Mouse (Mus musculus) layer of hippocampus, adult 11-12 months (tissue): ENCODE measurements at regions not wholly inside any gene's neighbourhood (a gene's known extent, or its start where the extent isn't known, plus 50 kb on each side); places are given as distances from the start of the nearest gene placed in this dataset.

Experiments
- DNase-seq: peaks from one replicate; pipeline ENCODE4 v3.0.0; 2022; ENCODE audit warnings: low spot score

DNA sequence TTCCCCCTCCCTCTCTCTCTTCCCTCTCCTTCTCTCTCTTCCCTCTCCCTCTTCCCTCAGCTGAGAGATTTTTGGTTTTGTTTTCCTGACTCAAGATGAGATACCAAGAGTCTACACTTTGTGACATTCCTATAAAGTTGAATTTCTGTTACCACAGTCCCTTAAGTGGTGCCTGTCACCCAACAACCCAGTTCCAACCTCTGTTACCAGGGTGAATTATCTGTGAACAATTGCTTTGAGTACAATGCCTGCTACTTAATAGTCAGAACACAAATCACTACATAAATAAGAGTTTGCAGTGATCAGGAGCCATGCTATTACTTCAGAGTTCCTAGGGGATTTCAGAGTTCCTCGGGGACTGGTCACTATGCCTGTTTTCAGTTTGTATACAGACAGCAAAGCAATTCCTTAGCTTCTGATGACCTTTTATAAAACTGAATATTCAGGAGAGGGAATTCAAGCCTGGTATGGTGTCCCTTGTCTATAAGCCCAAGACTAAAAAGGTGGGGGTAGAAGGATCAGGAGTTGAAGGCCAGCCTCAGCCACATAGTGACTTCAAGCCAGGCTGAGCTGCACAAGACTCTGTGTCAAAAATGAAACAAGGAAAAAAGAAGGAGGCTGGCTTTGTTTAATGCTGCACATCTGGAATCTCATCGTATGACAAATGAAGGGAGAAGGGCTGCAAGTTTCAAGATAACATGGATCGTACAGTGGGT, 99.2 kb upstream of the F13a1 start:
- no peak for DNase-seq

GRCm38 (mm10) chr13:37148627-37149026, 98.6 kb upstream of the F13a1 start:
- no peak for DNase-seq

- DNase-seq, result no peak
Observed at GRCm38 (mm10) chr13:37147790-37148189, 97.7 kb upstream of the F13a1 start.

DNA sequence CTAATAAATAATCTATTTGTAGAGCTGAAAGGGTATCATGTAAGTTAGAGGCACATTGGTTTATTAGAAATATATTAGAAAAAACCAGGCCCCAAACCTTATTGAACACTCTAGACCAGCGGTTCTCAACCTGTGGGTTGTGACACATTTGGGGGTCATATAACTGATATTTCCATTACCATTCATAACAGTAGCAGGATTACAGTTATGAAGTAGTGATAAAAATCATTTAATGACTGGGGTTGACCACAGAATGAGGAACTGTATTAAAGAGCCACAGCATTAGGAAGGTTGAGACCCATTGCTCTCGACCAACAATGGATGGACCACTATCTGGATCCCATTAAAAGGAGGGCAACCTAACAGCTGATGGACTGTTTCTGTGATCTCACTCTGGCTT, 92.8 kb upstream of the F13a1 start:
- no peak for DNase-seq

- DNase-seq, result no peak
Observed at GRCm38 (mm10) chr13:37135115-37135514, 85.1 kb upstream of the F13a1 start.

- DNase-seq, result no peak
Observed at GRCm38 (mm10) chr13:37134518-37134917, 84.5 kb upstream of the F13a1 start.

- DNase-seq, result peak; percentile 35
Observed at GRCm38 (mm10) chr13:37130637-37131036, 80.6 kb upstream of the F13a1 start.

GRCm38 (mm10) chr13:37121602-37122001, 71.6 kb upstream of the F13a1 start:
- DNase-seq, result no peak

GRCm38 (mm10) chr13:37120219-37120618, 70.2 kb upstream of the F13a1 start:
- DNase-seq, result no peak

DNA sequence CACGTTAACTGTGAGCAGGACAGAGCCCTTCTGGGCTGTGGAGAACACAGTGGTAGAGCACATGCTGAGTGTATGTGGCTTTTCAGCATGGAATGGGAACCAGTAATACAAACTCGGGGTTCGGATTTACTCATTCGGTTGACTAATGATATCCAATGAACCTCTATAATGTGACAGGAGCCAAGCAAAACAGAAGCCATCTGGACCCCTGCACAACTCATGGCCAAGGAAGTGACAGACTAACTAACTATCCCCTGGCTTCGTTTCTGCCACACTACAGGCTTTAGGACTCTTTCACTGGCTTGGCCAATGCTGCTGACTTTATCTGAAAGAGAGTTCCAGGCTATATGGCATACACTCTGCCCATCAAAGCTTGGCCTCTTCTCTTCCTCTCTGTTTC, 64.3 kb upstream of the F13a1 start:
- no peak for DNase-seq

DNA sequence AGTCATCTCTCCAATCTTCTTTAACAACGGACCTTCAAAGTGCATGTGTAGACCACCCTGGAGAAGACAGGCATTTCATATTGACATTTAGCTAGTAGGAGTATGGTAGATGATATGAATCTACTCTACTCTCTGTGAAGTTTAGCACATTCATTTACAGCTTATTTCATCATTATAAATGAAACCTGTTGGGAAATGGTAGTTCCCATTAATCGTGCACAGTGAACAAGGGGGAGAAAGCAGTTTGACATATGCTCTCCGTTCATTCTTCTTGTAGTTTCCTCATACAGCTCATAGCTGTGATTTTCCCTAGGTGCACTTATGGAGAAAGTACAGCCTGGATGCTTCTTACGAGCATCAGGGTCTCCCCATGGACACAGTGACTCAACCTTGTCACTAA, 61.7 kb upstream of the F13a1 start:
- DNase-seq, result no peak

DNA sequence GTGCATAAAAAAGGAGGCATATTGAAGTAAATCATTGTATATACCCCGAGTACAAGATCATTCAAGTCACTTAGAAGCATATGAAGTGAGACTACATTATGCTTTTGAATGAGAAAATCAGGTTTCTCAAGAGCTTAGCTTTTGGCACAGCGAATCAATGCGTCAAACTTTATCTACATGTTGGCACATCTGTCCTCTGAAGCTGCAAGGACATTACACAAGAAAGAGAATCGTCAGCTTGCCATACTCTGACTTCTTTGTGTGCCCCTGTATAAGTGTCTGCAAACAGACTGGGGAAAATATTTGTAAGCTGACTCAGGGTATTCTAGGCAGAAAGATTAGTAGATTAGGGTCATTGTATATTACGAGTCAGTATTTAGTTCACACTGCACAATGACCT, 57.7 kb upstream of the F13a1 start:
- DNase-seq, result no peak

DNA sequence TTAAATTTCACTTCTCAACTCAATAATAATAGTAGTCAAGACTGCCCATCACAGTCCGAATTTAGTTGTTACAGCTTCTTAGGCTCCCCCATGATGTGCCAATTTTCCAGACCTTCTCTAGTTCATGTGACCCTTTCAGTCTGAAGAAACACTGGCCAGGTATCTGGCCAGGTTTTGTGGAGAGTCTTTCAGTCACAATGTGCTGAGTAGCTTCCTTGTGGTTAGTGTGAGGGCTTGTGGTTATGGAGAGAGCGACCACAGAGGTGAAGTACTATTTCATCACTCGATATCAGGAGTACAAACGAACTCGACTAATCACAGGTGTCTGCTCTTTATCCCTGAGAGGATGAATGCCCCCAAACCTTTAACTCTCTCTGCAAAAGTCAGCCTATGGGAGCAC, 56.0 kb upstream of the F13a1 start:
- no peak for DNase-seq

GRCm38 (mm10) chr13:37104410-37105294, 54.6 kb upstream of the F13a1 start:
- DNase-seq, result no peak

GRCm38 (mm10) chr13:37103741-37104296, 53.8 kb upstream of the F13a1 start:
- DNase-seq, result peak; percentile 17

DNA sequence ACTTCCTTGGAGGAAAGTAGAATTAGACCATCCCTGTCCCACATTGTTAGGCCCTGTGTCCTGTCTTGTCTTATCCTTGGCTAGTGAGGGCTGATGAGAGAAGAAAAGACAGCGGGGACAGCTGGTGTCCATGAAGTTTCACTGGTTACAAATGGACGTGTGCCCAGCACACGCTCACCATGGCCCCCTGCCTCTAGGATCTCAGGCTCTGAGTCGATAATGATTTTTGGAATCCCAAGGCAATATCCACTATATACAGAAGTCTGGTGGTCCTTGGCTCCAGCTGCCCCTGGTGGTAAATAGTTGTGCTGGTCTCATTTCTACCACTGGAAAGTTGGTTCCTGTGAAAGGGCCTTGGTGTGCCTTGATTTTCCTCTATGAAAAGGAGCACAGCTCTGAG, 51.7 kb upstream of the F13a1 start:
- no peak for DNase-seq
